Mouse (Mus musculus): ENCODE measurements around the gene Gabpb2.

GRCm38 (mm10) chr3:95224295-95224694 lies 6.6 kb upstream of the Gabpb2 start:
- TF ChIP-seq POLR2A (IDR thresholded peaks at IDR 0.05; ENCODE audit: insufficient read length, low read depth) (no peak), POLR2AphosphoS2 (IDR thresholded peaks at IDR 0.05; ENCODE audit: insufficient read length, low read depth) (no peak), CEBPB (IDR thresholded peaks at IDR 0.05; ENCODE audit: insufficient read depth, poor library complexity, severe bottlenecking) (no peak), MAX (IDR thresholded peaks at IDR 0.05; ENCODE audit: low read depth) (no peak), MYOD1 (IDR thresholded peaks at IDR 0.05; ENCODE audit: control insufficient read depth in 1 of 3, insufficient read length in 2 of 3, low read depth in 2 of 3) (no peak)

Measured in myocyte (in vitro differentiated cells).